Mouse (Mus musculus): ENCODE results near the gene 1700067K01Rik. TPM values are rescaled to one million over a fixed set of nuclear protein-coding genes. Genes with fewer than 3 reads are reported as not detected.

Gene 1700067K01Rik
- under 1 TPM; 0.33 to 0.35 TPM for total RNA-seq (2021)
- long read RNA-seq, experiment 1, partial matches to known transcripts: 0 of 3 reads
- long read RNA-seq, experiment 1, other reads (novel, unspliced or antisense): 3 of 3 reads
- long read RNA-seq, experiment 2, partial matches to known transcripts: 0 of 4 reads
- long read RNA-seq, experiment 2, other reads (novel, unspliced or antisense): 4 of 4 reads

- DNase-seq: no peak
These were observed at the start of gene 1700067K01Rik for GRCm38 (mm10) chr8:84001281-84002000. Gene 1700067K01Rik, plus strand, starts transcription at chr8:84001502.

- no peak for DNase-seq
These were observed 46.6 kb upstream of the 1700067K01Rik start for GRCm38 (mm10) chr8:83954749-83955105.

- peak; percentile 98 for DNase-seq
These were observed 46.0 kb upstream of the 1700067K01Rik start, which contains the start of the genes Gm10644 and Asf1b for GRCm38 (mm10) chr8:83955106-83955957. Gene Gm10644, minus strand, starts transcription at chr8:83955205. Gene Asf1b, plus strand, starts transcription at chr8:83955507.

- no peak for DNase-seq
These were observed 45.4 kb upstream of the 1700067K01Rik start for GRCm38 (mm10) chr8:83955958-83956218.

- no peak for DNase-seq
These were observed 44.5 kb upstream of the 1700067K01Rik start for GRCm38 (mm10) chr8:83956789-83957188.

GRCm38 (mm10) chr8:83964015-83964765 is 37.1 kb upstream of the 1700067K01Rik start:
- peak; percentile 68 for DNase-seq

GRCm38 (mm10) chr8:83967701-83968100 is 33.6 kb upstream of the 1700067K01Rik start:
- DNase-seq: no peak

GRCm38 (mm10) chr8:83971121-83971520 is 30.2 kb upstream of the 1700067K01Rik start:
- DNase-seq: no peak

GRCm38 (mm10) chr8:83971661-83972060 is 29.6 kb upstream of the 1700067K01Rik start:
- DNase-seq: no peak

- peak; percentile 100 for DNase-seq
These were observed 28.9 kb upstream of the 1700067K01Rik start, which contains the start of gene Prkaca for GRCm38 (mm10) chr8:83972150-83973120. Gene Prkaca, plus strand, starts transcription at chr8:83972993.

GRCm38 (mm10) chr8:83973161-83974031 is 27.9 kb upstream of the 1700067K01Rik start:
- peak; percentile 47 for DNase-seq

- no peak for DNase-seq
These were observed 26.8 kb upstream of the 1700067K01Rik start for GRCm38 (mm10) chr8:83974521-83974920.

- no peak for DNase-seq
These were observed 25.1 kb upstream of the 1700067K01Rik start for GRCm38 (mm10) chr8:83976101-83976630.

- DNase-seq: no peak
These were observed 24.4 kb upstream of the 1700067K01Rik start for GRCm38 (mm10) chr8:83976779-83977350.

GRCm38 (mm10) chr8:83977646-83978045 is 23.7 kb upstream of the 1700067K01Rik start:
- DNase-seq: no peak

- no peak for DNase-seq
These were observed 23.1 kb upstream of the 1700067K01Rik start for GRCm38 (mm10) chr8:83978200-83978599.

GRCm38 (mm10) chr8:83980250-83980649 is 21.1 kb upstream of the 1700067K01Rik start:
- DNase-seq: peak; percentile 79

GRCm38 (mm10) chr8:83980845-83981244 is 20.5 kb upstream of the 1700067K01Rik start:
- DNase-seq: peak; percentile 83

- DNase-seq: no peak
These were observed 19.8 kb upstream of the 1700067K01Rik start for GRCm38 (mm10) chr8:83981533-83981932.
